Comparison of ENCODE assay signal across 17 mouse cellular contexts in genomic region chr2:132059919-132060318, GRCm38 (mm10). TPM values are rescaled to one million over a fixed set of nuclear protein-coding genes. Genes with fewer than 3 reads are reported as not detected.
A peak's percentile ranks its signal among the peaks of the same experiment; 100 is the strongest.
DNase-seq lines count a peak whose midpoint lies in the region; ATAC-seq and TF ChIP-seq lines count a peak whose summit lies in the region.
"Had no signal": no experiment of that assay in that cellular context is flagged by ENCODE, and none has a peak within 500 bp of the region (broad histone marks: within the 10 kb centered on the region; RNA-seq: fewer than 3 reads in every experiment).

No protein-coding gene starts in this region.

- H3K4me3 ChIP-seq in hindbrain, postnatal 0 days (ENCODE audit: low read length) = no peak overlapping the region
- no peak overlapping the region for H3K4me3 ChIP-seq in hindbrain, embryonic 14.5 days (replicated peaks; ENCODE audit: low read length)
- H3K4me3 ChIP-seq: embryonic facial prominence, embryonic 12.5 days; forebrain, embryonic 15.5 days; limb, embryonic 15.5 days; midbrain, embryonic 10.5 days; neural tube, embryonic 12.5 days had no signal

- H3K9me3 ChIP-seq in hindbrain, postnatal 0 days (ENCODE audit: low read length) = no peaks in the 10 kb centered on the region
- no peaks in the 10 kb centered on the region for H3K9me3 ChIP-seq in hindbrain, embryonic 14.5 days (ENCODE audit: control insufficient read depth, low read length)
- H3K9me3 ChIP-seq: embryonic facial prominence, embryonic 12.5 days; forebrain, embryonic 15.5 days; limb, embryonic 15.5 days; midbrain, embryonic 10.5 days; neural tube, embryonic 12.5 days had no signal

- no peak for ATAC-seq in hindbrain, postnatal 0 days
- no peak for ATAC-seq in hindbrain, embryonic 14.5 days (ENCODE audit: low FRiP score)
- peak; percentile 32 for ATAC-seq in activated CD4-positive, CD25-positive, alpha-beta regulatory T cell, adult 4 months
- ATAC-seq: forebrain, embryonic 15.5 days had no signal

- no peaks in the 10 kb centered on the region for H3K27me3 ChIP-seq in hindbrain, postnatal 0 days (ENCODE audit: insufficient read depth, low read length)
- H3K27me3 ChIP-seq in hindbrain, embryonic 14.5 days (ENCODE audit: control insufficient read depth, insufficient read depth, low read length) = no peaks in the 10 kb centered on the region
- H3K27me3 ChIP-seq: embryonic facial prominence, embryonic 12.5 days; forebrain, embryonic 15.5 days; limb, embryonic 15.5 days; neural tube, embryonic 12.5 days had no signal

- no peaks in the 10 kb centered on the region for H3K4me1 ChIP-seq in hindbrain, postnatal 0 days (ENCODE audit: insufficient read depth, low read length)
- H3K4me1 ChIP-seq in hindbrain, embryonic 14.5 days (replicated peaks; ENCODE audit: control insufficient read depth, insufficient read depth, low read length) = no peaks in the 10 kb centered on the region
- H3K4me1 ChIP-seq: embryonic facial prominence, embryonic 12.5 days; forebrain, embryonic 15.5 days; limb, embryonic 15.5 days; midbrain, embryonic 10.5 days; neural tube, embryonic 12.5 days had no signal

- WGBS in hindbrain, postnatal 0 days = 87% methylated on average over 8 of the region's 8 CpGs
- 88% methylated on average over 8 of the region's 8 CpGs for WGBS in hindbrain, embryonic 14.5 days

- H3K27ac ChIP-seq in hindbrain, postnatal 0 days = no peak overlapping the region
- H3K27ac ChIP-seq in hindbrain, embryonic 14.5 days = no peak overlapping the region
- H3K27ac ChIP-seq: embryonic facial prominence, embryonic 12.5 days; forebrain, embryonic 15.5 days; limb, embryonic 15.5 days; midbrain, embryonic 10.5 days; neural tube, embryonic 12.5 days had no signal

- H3K4me2 ChIP-seq in hindbrain, postnatal 0 days (ENCODE audit: low read depth, low read length) = no peak overlapping the region
- no peak overlapping the region for H3K4me2 ChIP-seq in hindbrain, embryonic 14.5 days (replicated peaks)
- H3K4me2 ChIP-seq: embryonic facial prominence, embryonic 12.5 days; forebrain, embryonic 15.5 days; limb, embryonic 15.5 days; neural tube, embryonic 12.5 days had no signal

- DNase-seq in hindbrain, postnatal 0 days (ENCODE audit: low spot score) = no peak
- no peak for DNase-seq in hindbrain, embryonic 14.5 days (ENCODE audit: low spot score)
- peak; percentile 32 for DNase-seq in lung, postnatal 36 days
- DNase-seq in lung, postnatal 4 days = no peak
- peak; percentile 36 for DNase-seq in thymus, postnatal 14 days
- no peak for DNase-seq in urinary bladder, postnatal 25 days (ENCODE audit: low spot score)
- no peak for DNase-seq in ovary, postnatal 10 days (ENCODE audit: low spot score)
- DNase-seq: cerebellum, adult 9-10 months; heart, adult 18-20 months; kidney, postnatal 14 days; right cerebral cortex, postnatal 25 days had no signal

- TF ChIP-seq CTCF in hindbrain, postnatal 0 days (IDR thresholded peaks at IDR 0.05; ENCODE audit: low read depth) = peak; percentile 49

- H3K9ac ChIP-seq in hindbrain, postnatal 0 days (replicated peaks; ENCODE audit: low read length) = no peak overlapping the region
- no peak overlapping the region for H3K9ac ChIP-seq in hindbrain, embryonic 14.5 days
- H3K9ac ChIP-seq: embryonic facial prominence, embryonic 12.5 days; forebrain, embryonic 15.5 days; limb, embryonic 15.5 days; neural tube, embryonic 12.5 days had no signal

- peaks cover 60% of the 10 kb centered on the region for H3K36me3 ChIP-seq in hindbrain, postnatal 0 days (ENCODE audit: insufficient read depth, low read length)
- H3K36me3 ChIP-seq in hindbrain, embryonic 14.5 days (replicated peaks; ENCODE audit: control insufficient read depth, insufficient read depth) = peaks cover 85% of the 10 kb centered on the region

RNA-seq across cellular contexts. Expression of gene Rassf2, which starts 29.9 kb away (rescaled TPM):
- 39.1 and 39.8 TPM in 2 replicates for total RNA-seq in hindbrain, postnatal 0 days (2014; rRNA removed)
- polyA plus RNA-seq in hindbrain, postnatal 0 days (2015; fragmentation: Nextera tagmentation; extraction: Ambion mirVana) = 18.7 and 19.0 TPM in 2 replicates
- 28.2 and 29.0 TPM in 2 replicates for polyA plus RNA-seq in hindbrain, embryonic 14.5 days (2014; fragmentation: Nextera tagmentation; extraction: Ambion mirVana)
- polyA plus RNA-seq in activated CD4-positive, CD25-positive, alpha-beta regulatory T cell, adult 4 months (2017; shearing (Covaris generic)) = 10 to 100 TPM; 59.8 to 83.1 TPM

Comparison
In these comparisons a context has a peak if more than half of its experiments do, and no peak if none do; other contexts are left out.
1. DNase-seq: peak in lung, postnatal 36 days (single experiment) and thymus, postnatal 14 days (single experiment); none in hindbrain, postnatal 0 days (single experiment), hindbrain, embryonic 14.5 days (single experiment), lung, postnatal 4 days (0 of 2), urinary bladder, postnatal 25 days (single experiment) and ovary, postnatal 10 days (single experiment).